Mouse (Mus musculus): ENCODE data around the gene Trak1.

Trak1 gene

DNA sequence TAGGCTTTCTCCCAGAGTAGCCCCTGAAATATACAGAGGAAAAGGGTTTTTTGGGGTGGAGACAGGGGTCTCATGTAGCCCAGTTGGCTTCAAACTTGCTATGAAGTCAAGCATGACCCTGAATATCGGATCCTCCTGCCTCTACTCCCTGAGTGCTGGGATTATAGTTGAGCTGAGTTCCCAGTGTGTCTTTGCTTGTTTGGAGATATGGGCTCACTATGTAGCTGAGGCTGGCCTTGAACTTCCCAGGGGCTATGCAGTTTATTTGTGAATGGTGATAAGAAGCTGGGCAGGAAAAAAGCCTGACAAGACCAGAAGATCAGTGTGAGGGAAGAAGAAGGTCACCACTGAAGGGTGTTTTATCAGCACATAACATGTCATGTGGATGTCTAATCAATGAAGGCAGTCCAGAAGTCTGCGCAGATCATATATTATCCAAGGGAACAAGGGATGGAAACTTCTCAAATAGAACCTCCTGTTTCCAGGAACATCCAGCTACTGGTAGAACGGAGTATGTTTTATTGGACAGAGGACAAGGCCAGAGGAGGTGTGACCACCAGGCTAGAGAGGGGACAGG, 10.9 kb upstream of the Trak1 start:
- in situ Hi-C loops (cut with MboI; ENCODE audit: unreplicated experiment in 2 of 2): loop anchor here in 1 of 2 experiments (25.0 kb wide), 3 partner anchors 426 to 1449 kb away; partner anchors contain the start of genes Csrnp1, Nktr, Scn11a and Sec22c

DNA sequence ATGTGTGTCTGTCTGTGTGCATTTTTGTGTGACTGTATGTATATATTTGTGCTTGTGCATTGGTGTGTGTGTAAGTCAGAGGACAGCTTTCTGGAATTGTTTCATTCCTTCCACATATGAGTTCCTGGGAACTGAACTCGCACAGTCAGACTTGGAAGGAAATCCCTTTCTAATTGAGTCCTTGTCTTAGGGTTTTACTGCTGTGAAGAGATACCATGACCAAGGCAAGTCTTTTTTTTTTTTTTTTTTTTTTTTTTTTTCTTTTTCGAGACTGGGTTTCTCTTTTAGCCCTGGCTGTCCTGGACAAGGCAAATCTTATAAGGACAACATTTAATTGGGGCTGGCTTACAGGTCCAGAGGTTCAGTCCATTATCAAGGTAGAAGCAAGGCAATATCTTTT, 6.0 kb upstream of the Trak1 start:
- in situ Hi-C loops (cut with MboI; ENCODE audit: unreplicated experiment in 2 of 2): loop anchor here in 1 of 2 experiments (25.0 kb wide), 3 partner anchors 421 to 1454 kb away; partner anchors contain the start of genes Csrnp1, Nktr, Scn11a and Sec22c

DNA sequence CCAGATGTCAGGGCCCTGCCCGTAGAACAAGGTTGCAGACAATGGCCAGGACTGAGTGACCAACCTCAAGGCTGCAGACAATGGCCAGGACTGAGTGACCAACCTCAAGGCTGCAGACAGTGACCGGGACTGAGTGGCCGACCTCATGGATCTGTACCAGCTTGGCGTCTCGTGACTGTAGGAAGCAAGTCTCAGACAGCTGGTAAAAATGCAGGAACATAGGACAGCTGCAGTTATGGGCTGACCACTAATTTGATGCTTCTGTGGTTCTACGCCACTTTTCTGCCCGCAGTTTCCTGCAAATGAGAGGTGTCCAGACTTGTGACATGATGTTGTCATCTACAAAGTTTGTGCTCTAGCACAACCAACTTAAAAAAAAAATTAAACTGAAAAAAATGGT, 4.1 kb upstream of the Trak1 start:
- in situ Hi-C loops (cut with MboI; ENCODE audit: unreplicated experiment in 2 of 2): loop anchor here in 1 of 2 experiments (25.0 kb wide), 3 partner anchors 419 to 1456 kb away; partner anchors contain the start of genes Csrnp1, Nktr, Scn11a and Sec22c

DNA sequence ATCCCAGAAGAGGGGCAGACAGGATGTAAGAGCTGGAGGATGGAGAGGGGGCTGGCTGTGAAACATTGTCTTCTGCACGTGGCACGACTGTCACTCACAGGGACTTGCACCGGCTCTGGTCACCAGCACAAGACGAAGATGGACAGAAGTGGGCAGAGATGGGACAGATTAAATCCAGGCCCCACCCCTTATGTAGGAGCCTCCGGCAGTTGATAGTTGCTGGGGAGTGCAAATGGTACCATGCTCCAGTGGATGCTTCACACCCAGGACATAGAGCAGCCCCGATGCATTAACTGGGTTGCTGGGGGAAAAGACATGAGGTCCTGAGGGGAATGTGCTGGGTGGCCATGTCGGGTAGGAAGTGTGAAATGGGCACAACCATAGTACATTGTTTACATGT, 2.1 kb upstream of the Trak1 start:
- in situ Hi-C loops (cut with MboI; ENCODE audit: unreplicated experiment in 2 of 2): loop anchor here in 1 of 2 experiments (25.0 kb wide), 3 partner anchors 417 to 1458 kb away; partner anchors contain the start of genes Csrnp1, Nktr, Scn11a and Sec22c

DNA sequence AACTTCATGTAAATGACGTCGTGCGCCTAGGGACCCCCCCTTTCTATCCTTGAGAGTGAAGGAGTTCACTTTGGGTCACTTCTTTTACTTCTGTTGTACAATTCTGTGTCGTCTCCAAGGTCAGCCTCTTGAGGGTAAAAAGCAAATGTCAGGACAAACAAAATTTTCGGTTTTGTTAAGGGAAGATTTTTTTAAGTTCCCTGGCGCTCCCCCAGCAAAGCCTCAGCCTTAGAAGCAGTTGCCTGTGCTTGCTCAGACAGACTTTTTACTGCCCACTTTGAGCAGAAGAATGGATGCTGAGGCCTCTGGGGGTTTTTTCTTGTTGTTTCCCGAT, 730 bp downstream of the Trak1 start:
- in situ Hi-C loops (cut with MboI; ENCODE audit: unreplicated experiment in 2 of 2): loop anchor here in 1 of 2 experiments (25.0 kb wide), 3 partner anchors 414 to 1461 kb away; partner anchors contain the start of genes Csrnp1, Nktr, Scn11a and Sec22c

DNA sequence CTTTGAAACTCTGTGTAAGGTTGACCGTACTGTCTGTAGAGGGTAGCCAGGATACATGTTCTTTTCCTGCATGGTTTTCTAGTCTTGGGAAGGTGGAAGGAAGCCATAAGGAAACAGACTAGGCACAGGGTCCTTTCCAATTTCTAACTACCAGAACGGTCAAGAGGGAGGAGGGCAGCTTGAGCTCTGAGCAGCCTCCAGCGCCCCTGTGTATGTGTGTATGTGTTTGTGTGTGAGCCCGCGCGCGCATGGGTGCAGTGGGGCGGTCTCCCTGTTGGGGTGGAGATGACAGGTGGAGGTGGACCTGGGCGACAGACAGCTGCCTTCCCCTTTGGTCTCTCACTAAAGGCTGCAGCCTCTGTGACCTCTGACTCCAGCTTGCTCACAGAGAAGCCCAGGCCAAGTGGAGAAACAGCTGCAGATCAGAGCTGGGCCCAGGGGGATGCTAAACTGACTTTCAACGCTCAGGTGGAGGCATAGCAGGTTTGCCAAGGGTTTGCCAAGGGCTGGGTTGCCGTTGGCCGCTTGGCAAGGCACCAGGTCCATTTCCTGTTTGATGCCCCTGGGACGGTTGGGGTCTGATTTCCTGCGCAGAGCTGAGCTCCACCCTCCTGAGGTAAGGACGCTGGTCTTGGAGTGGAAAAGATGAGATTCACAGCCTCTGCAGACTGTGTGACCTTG, 1.2 kb downstream of the Trak1 start:
- in situ Hi-C loops (cut with MboI; ENCODE audit: unreplicated experiment in 2 of 2): loop anchor here in 1 of 2 experiments (25.0 kb wide), 3 partner anchors 414 to 1461 kb away; partner anchors contain the start of genes Csrnp1, Nktr, Scn11a and Sec22c

DNA sequence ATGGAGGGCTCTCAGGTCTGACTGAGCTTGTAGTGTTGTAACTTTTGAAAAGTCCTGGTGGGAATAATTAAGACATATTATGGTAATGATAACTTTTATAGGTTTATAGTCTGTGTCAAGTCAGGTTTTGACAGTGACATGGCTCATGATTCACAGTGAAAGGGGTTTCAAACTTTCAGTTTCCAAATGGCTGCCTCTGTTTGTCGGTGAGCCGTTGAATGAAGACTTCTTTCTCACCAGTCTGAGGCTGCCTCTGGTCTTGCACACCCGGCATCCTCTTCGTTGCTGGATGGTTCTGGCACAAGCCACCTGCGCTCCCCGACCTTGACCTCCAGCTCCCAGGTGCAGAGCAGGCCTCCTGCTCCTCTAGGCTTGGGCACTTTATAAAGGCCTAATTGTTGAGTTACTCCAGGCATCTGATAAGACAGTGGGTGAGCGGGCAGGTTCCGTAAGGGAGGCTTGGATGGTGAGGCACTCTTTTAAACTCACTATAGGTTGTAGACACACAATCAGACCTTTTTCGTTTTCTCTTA, 2.0 kb downstream of the Trak1 start:
- in situ Hi-C loops (cut with MboI; ENCODE audit: unreplicated experiment in 2 of 2): loop anchor here in 1 of 2 experiments (25.0 kb wide), 3 partner anchors 413 to 1462 kb away; partner anchors contain the start of genes Csrnp1, Nktr, Scn11a and Sec22c

DNA sequence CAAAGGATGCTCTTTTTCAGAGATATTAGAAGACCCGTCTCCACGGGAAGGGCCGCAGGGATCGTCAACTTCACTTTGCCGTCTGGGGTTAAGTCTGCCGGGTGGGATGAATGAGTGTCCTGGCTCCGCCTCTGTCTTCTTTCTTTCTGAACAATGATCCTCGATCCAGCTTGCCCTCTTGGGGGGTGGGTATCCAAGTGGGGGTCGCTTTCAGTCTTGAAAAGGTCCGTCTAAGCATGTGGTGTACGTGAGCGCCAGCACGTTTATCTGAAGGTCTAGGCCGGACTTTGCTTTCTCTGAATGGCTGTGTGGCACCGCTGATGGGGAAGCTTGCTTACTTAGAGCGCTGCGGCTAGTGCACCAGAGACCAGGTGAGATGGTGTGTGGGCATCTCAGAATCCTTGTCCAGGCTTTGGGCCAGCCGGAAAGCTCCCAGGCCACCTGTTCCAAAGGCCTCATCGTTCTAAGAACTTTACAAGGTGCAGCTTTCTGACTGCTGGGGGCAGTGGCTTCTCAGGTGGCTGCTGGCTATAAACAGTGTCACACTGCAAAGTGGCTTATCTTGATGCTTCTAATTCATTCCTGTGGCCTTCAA, 2.8 kb downstream of the Trak1 start:
- in situ Hi-C loops (cut with MboI; ENCODE audit: unreplicated experiment in 2 of 2): loop anchor here in 1 of 2 experiments (25.0 kb wide), 3 partner anchors 412 to 1463 kb away; partner anchors contain the start of genes Csrnp1, Nktr, Scn11a and Sec22c

DNA sequence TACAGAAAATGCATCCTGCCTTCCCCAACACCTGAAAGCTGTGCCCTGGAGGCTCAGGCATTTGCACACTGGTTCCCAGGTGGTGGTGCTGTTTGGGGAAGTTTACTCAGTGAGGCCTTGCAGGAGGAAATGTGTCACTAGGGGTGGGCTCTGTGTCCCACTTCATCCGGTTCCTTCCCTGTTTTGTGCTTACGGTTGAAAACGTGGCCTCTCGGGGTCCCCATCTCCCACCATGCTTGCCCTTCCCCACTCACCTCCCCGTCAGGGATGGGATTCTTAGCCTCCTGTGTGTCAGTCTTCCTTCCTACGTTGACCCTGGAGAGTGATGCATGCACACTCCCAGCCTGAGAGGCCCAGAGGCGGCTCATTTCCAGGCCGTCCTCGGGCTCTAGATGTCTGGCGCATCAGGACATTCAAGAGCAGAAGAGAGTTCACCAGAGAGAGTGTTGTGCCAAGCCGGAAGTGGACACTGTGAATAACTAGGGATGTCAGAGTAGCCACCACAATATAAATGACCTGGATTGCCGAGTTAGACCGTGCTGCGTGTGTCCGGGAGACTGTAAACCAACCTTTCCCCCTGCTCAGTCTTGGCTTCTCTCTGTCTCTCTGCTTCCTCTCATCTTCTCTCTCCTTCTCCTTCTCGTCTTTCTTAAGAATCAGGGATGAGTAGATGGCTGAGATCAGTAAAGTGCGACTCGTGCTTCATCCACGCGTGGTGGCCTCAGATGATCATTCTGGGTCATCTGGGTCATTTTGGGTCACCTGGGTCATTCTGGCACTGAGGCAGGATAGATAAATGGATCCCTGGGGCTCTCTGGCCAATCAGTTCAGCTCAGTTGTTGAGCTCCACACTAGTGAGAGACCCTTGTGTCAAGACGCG, 4.0 kb downstream of the Trak1 start:
- in situ Hi-C loops (cut with MboI; ENCODE audit: unreplicated experiment in 2 of 2): no loop called here

DNA sequence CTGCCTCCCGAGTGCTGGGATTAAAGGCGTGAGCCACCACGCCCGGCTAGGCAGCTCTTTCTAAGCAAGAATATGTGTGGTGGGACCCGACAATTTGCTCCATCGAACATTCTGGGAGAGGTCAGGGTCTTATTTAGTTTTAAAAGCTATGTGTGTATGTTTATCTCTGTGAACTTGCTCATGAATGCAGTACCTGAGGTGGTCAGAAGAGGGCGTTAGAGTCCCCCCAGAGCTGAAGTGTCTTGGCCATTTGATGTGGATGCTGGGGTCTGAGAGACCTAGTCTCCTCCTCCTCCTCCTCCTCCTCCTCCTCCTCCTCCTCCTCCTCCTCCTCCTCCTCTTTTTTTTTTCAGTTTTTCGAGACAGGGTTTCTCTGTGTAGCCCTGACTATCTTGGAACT, 5.2 kb downstream of the Trak1 start:
- in situ Hi-C loops (cut with MboI; ENCODE audit: unreplicated experiment in 2 of 2): no loop called here

DNA sequence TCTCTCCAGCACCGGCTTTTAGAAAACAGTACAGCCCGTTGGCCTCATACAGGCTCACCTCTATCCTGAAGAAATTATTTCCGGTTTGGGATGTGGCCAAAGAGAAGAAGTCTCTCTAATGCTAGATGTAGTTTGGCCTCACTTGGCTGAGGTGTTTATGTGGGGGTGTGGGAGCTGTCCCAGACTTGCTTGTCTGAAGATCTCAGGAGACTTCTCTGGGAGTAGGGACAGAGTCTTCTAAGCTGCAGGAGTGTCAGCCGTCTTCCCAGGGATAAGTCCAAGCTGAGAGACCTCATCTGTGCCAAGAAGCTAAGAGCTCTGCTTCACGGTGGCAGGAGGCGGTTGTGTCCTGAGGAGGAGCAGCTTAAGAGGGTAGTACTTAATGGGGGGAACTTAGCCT, 5.8 kb downstream of the Trak1 start:
- in situ Hi-C loops (cut with MboI; ENCODE audit: unreplicated experiment in 2 of 2): no loop called here

DNA sequence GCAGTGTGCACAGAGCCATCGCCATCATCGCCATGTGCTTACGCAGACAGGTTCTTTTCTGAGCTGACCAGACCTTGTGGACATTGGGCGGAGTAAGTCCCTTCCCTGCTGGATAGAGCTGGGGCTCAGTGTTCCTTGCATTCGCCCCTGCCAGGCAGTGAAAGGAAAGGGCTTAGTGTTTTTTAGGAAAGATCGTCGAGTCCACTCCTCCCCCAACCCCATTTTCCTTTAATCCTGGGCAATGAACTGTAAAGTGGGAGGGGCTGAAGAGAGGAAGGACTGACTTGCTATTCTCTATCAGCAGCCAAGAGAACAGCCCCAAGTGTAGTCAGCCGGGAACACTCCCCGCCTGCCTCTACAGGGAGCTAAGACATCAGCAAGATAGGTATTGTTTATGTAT, 6.4 kb downstream of the Trak1 start:
- in situ Hi-C loops (cut with MboI; ENCODE audit: unreplicated experiment in 2 of 2): no loop called here

DNA sequence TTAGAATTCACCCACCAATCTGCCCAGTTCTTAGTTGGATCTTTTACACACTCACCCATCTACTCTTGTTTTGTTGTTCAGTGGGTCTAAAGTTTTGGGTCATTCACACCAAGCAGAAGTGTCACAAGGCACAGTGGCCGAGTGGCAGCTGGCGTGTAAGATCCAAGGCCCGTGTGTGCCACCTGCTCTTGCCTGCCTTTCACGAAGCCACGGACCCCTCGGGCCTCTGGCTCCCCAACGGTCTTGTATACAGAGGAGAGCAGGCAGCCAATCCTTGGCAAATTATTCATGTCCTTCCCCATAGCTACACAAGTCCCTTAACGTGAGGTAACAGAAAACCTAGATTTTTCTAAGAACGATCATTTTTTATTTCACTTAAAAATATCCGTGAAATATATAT, 7.2 kb downstream of the Trak1 start:
- in situ Hi-C loops (cut with MboI; ENCODE audit: unreplicated experiment in 2 of 2): no loop called here

DNA sequence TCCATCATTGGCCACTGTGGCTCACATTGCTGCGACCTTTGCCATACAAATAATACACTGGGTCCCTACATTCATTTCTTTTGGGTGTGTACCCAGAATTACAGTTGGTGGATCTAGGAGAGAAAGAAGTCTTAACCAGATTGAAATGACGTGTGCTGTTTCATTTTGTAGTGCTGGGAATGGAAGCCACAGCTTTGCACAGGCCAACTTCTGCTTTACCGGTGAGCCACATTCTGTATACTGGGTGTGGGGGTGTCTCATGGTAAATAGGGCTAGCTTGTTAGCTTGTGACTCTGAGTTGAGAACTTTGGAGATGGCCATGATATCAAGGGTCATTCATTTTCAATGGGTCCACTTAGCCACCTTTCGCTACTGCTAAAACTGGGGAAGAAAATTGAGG, 8.2 kb downstream of the Trak1 start:
- in situ Hi-C loops (cut with MboI; ENCODE audit: unreplicated experiment in 2 of 2): no loop called here

DNA sequence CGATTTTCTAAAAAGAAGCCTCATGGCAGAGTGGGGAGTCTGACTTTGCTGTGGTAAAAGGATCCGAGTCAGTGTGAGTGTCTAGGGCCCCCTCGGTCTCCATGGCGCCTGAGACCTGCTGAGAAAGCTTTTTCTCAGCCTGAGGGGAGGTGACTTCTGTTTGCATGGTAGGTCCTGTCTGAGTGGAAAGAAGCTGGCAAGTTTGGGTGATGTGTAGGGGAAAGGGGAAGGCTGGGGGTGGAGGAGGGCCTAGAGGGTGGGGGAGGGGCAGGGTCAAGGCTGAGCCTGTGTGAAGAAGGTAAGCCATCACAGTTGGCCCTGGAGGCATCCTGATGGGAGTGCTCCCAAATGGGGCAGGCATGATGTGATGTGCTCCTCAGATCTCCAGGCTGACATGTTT, 12.0 kb downstream of the Trak1 start:
- in situ Hi-C loops (cut with MboI; ENCODE audit: unreplicated experiment in 2 of 2): no loop called here

DNA sequence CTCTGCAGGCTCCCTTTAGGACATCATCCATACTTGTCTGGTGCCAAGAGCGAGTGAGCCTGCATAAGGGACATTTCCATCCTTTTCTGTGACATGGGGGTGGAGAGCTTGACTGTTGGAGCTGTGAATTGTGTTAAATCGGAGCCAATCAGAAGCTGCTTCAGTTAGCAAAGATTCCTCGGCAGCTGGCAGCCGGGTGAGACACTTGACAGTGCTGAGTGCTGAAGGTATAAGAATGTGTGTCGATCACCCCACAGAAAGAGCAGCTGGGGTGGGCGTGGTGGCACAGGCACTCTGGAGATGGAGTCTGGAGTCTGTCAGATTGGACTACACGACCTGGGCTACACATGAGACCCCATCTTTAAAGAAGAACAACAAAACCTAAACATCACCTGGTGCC, 13.2 kb downstream of the Trak1 start:
- in situ Hi-C loops (cut with MboI; ENCODE audit: unreplicated experiment in 2 of 2): no loop called here

DNA sequence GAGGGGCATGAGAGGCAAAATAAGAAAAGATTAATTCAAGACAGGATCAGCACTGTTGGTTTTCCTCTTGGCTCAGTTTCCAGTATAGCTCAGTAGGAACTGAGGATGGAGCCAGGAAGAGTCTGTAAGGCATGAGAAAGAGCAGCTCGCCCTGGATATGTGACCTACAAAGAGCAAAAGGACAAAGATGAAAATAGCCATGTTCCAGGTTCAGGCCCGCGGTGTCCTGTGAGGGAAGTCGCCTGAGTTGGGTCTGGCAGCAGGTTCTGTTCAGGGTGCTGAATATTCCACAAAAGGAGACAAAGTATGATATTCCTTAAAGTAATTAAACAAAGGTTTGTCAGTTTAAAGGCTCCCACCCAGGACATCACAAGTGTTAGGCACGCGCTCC, 14.5 kb downstream of the Trak1 start:
- in situ Hi-C loops (cut with MboI; ENCODE audit: unreplicated experiment in 2 of 2): no loop called here

DNA sequence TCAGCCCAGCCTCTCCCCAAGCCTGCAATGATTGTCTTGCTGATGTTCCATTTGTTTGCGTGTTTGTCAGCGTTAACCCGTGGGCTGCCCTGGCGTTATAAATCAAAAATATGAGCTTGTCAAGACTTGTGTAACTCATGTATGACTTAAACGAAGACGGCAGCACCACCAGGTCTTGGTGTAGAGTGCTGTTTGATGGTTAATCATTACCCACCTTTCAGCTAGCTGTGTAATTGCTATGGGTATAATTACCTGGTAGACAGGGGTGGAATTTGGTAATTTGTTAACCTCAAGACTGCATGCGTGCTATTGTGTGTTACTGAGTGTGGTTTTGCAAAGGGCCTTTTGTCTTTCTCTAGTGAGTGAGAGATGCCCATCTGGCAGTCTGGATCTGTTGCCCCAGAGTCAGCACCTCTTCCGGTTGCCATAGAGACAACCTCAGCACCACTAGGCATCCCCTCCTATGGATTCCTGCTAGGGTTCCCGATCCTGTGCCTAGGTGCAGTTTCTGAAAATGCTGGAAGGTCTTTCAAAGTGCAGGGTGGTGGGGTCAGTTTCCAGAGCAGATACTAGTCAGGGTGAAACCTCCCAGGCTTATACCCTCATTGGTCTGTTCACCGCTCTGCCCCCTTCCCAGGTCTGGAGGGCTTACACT, 15.1 kb downstream of the Trak1 start:
- in situ Hi-C loops (cut with MboI; ENCODE audit: unreplicated experiment in 2 of 2): no loop called here

DNA sequence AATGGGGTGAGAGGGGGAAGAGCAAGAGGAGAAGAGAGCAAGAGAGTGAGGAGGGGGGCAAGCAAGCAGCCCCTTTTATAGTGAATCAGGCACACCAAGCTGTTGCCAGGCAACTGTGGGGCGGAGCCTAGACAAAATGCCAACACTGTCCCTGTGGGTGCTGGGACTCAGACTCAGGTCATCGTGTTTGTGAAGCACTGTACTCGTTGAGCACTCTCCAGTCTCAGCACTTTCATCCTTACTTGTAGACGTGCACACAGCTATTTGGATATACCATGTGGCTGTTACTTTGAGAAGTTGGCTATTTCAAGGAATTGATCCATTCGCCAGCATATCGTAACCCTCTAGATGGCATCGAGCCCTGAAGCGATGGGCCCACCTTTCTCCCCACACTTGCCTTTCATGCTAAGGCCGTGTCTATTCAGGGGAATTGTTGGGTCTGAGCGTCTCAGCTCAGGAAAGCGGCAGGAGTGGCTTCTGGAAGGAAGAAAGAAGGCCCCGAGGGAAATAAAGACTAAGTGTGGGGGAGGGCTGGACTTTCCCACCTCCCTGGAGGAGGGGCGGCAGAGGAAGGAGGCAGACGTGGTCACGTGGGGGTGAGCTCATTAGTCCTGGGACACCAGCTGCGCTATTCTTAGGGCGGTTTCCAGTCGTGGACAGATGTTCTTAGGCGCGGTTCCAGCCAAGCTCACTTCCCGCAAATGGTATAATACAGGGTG, 16.5 kb downstream of the Trak1 start:
- in situ Hi-C loops (cut with MboI; ENCODE audit: unreplicated experiment in 2 of 2): no loop called here
